Mouse (Mus musculus): ENCODE results near the gene Hmgcl.

Hmgcl gene

GRCm38 (mm10) chr4:135946278-135946658 lies at the start of gene Hmgcl:
Gene Hmgcl (plus strand): TSS chr4:135946448.
- DNase-seq (ENCODE audit: inconsistent ontology term), result peak; percentile 96

- DNase-seq (ENCODE audit: inconsistent ontology term), result no peak
Observed at GRCm38 (mm10) chr4:135898380-135899049, 47.7 kb upstream of the Hmgcl start.

DNA sequence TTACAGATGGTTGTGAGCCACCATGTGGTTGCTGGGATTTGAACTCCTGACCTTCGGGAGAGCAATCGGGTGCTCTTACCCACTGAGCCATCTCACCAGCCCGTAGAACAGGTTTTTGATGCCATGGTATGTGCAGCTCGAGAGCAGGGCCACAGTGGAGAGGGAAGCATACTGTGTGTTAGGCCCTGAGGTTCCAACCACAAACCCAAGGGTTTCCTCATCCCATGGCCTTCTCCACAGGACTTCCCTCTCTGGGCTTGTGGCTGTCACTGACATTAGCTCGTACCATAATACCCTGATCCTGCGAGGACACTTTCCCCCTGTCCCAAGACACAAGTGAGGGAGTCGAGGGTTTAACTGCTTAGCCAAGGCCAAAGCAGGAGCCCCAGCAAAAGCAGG lies 47.2 kb upstream of the Hmgcl start:
- no peak for DNase-seq (ENCODE audit: inconsistent ontology term)

DNA sequence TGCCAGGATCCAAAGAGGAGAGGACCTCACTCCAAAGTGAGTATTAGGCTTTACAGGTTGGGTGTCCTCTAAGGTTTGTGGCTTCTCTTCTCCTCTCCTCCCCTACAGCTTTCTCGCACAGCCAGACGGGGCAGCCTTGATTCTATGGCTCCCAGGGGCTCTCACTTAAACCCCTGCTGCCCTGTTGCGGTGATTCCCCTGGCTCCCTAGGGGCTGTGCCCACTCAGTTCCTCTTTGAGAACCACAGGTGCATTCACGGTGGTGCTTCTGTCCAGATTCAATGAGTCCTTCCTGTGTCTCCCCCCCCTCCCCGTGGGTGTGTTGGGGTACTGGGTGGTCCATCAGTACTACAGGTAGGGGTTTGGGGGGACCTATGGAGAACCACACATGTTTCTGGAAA lies 46.2 kb upstream of the Hmgcl start:
- no peak for DNase-seq (ENCODE audit: inconsistent ontology term)

GRCm38 (mm10) chr4:135902606-135903242 lies 43.5 kb upstream of the Hmgcl start:
- no peak for DNase-seq (ENCODE audit: inconsistent ontology term)

DNA sequence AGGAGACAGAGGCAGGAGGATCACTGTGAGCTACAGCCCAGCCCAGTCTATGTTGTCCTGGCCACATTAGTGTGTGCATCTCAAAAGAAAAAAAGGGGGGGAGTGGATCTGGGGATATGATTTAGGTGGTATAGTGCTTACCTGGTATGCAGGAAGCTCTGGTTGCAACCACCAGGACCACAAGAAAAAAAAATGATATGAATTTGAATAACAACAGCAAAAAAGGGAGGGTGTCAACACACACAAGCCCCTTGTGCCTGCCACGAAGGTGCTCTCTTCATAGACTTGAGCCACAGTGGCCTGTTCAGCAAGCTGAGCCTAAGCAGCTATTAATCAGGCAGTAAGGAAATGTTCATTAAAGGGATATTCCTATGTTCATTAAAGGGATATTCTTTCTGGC lies 41.4 kb upstream of the Hmgcl start:
- DNase-seq (ENCODE audit: inconsistent ontology term), result no peak

DNA sequence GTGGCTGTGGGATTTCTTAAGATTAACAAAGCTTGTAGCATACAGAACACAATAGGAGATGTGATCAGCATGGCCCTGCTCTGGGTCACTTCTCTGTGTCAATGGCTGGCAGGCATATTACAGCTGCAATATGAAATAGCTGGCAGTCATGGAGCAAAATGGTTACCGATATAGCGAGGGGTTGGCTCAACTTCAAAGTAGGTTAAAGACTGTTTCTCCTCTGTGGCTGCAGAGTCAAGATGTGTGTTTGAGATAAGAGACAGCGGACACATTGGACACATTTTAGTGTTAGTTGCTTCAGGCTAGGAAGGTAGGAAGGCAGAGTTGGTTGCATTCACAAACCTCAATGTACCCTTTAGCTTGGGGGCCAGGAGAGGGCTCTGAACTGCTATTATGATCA lies 39.6 kb upstream of the Hmgcl start:
- DNase-seq (ENCODE audit: inconsistent ontology term), result no peak

- DNase-seq (ENCODE audit: inconsistent ontology term), result no peak
Observed at GRCm38 (mm10) chr4:135909326-135910066, 36.8 kb upstream of the Hmgcl start.

DNA sequence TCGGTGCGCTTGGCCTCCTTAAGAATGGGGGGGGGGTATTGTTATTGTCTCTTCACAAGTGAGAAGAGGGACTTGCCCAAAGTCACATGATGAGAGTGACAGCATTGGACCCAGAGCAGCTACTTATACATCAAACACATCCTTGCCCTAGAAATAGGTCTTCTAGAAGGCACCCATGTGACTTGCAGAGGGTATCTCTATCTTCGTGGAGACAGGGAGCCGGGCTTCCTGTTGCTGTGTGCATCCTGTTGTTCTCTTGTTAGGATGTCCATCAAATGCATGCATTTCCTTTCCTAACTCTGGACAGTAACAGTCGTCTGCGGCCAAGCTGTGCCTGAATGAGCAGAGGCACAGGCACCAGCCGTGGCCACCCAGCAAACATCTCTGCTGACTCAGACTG lies 34.7 kb upstream of the Hmgcl start:
- no peak for DNase-seq (ENCODE audit: inconsistent ontology term)

- no peak for DNase-seq (ENCODE audit: inconsistent ontology term)
Observed at GRCm38 (mm10) chr4:135912164-135912563, 34.1 kb upstream of the Hmgcl start.

- no peak for DNase-seq (ENCODE audit: inconsistent ontology term)
Observed at GRCm38 (mm10) chr4:135912835-135913234, 33.4 kb upstream of the Hmgcl start.

DNA sequence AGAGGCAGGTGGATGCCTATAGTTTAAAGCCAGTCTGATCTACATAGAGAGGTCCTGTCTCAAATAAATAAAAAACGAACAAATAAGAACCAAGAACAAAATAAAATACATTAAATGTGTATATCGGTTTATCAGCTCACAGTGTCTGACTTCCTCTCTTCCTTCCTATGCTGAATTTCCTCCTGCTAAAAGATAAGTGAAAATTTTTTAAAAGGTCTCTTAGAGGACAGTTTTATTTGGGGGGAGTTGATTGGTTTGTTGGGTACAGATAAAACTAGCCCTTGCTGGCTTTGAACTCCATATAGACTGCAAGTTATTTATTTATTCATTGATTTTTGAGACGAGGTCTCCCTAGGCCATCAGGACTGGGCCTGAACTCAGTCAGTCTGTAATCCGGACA lies 32.8 kb upstream of the Hmgcl start:
- no peak for DNase-seq (ENCODE audit: inconsistent ontology term)

GRCm38 (mm10) chr4:135918635-135919279 lies 27.5 kb upstream of the Hmgcl start:
- no peak for DNase-seq (ENCODE audit: inconsistent ontology term)

- DNase-seq (ENCODE audit: inconsistent ontology term), result no peak
Observed at GRCm38 (mm10) chr4:135919280-135919639, 27.0 kb upstream of the Hmgcl start.

- peak; percentile 98 for DNase-seq (ENCODE audit: inconsistent ontology term)
Observed at GRCm38 (mm10) chr4:135920304-135921241, 25.7 kb upstream of the Hmgcl start, which contains the start of gene Fuca1. Gene Fuca1 (plus strand): TSS chr4:135920735.

GRCm38 (mm10) chr4:135921257-135922120 lies 24.8 kb upstream of the Hmgcl start:
- DNase-seq (ENCODE audit: inconsistent ontology term), result peak; percentile 43

DNA sequence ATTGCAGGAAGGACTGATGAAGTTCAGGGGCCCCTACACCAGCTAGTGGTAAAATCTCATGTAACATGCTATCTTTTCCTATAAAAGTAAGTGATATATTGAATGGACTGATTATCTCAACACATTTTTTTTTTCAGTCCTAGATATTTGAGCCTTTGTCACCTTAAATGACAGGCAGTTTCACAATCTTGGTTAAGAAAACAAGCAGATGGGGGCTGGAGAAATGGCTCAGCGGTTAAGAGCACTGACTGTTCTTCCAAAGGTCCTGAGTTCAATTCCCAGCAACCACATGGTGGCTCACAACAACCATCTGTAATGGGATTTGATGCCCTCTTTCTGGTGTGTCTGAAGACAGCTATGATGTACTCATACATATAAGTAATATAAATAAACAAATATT lies 24.1 kb upstream of the Hmgcl start:
- no peak for DNase-seq (ENCODE audit: inconsistent ontology term)

- DNase-seq (ENCODE audit: inconsistent ontology term), result no peak
Observed at GRCm38 (mm10) chr4:135924418-135924817, 21.8 kb upstream of the Hmgcl start.

DNA sequence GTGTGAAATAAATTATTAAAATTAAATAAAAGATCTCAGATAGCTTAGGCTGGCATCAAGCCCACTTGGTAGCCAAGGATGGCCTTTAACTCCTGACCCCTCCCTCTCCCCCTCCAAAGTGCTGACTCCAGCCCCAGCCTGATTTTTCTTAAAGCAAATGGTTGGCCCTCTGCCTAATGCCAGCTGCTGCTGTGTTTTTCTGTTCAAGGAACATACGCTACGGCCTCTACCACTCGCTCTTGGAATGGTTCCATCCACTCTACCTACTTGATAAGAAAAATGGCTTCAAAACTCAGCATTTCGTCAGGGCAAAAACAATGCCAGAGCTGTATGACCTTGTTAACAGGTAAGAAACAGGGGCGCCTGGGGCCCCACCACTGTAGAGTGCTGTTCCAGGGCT lies 20.9 kb upstream of the Hmgcl start:
- DNase-seq (ENCODE audit: inconsistent ontology term), result no peak

- DNase-seq (ENCODE audit: inconsistent ontology term), result no peak
Observed at GRCm38 (mm10) chr4:135926195-135926808, 19.9 kb upstream of the Hmgcl start.
